Mouse (Mus musculus) liver, adult 2 months (tissue): Measurements from ENCODE around the gene Dnaja3.

ENCODE experiments used
- CTCF ChIP-seq: fragments of 200-500 bp; IDR thresholded peaks from 2 replicates; pipeline ENCODE4 v1.5.1; 2011; ENCODE audit warnings: low read depth, low read length, control low read depth
- POLR2A ChIP-seq: fragments of 200-500 bp; IDR thresholded peaks from 2 replicates; pipeline ENCODE4 v1.6.1; 2011; ENCODE audit warnings: low read length, control low read depth; ENCODE audit not compliant: insufficient read depth; ENCODE audit errors: extremely low read depth

GRCm38 (mm10) chr16:4605514-4606131, 34.2 kb upstream of the Dnaja3 start:
- no peak for TF ChIP-seq POLR2A
- no peak for TF ChIP-seq CTCF
